Mouse (Mus musculus) stomach, embryonic 15.5 days (tissue): ENCODE results near the gene Trim71. TPM values are rescaled to one million over a fixed set of nuclear protein-coding genes. Genes with fewer than 3 reads are reported as not detected.

Experiments used
- ATAC-seq: fragments of 200-750 bp; cut with Nextera tagmentation; 2 replicates; pipeline ENCODE4 v1.8.0; 2017; ENCODE audit warnings: low read depth, moderate number of reproducible peaks, moderate TSS enrichment; ENCODE audit not compliant: insufficient read depth, low FRiP score
- H3K27ac ChIP-seq: fragments of 300-500 bp; sonication (generic); 2 replicates; pipeline ENCODE4 v1.5.1; 2015; ENCODE audit warnings: mild to moderate bottlenecking, inconsistent platforms
- H3K27me3 ChIP-seq: fragments of 300-500 bp; sonication (generic); replicated peaks from 2 replicates; pipeline ENCODE4 v1.6.1; 2015; ENCODE audit warnings: inconsistent platforms
- H3K36me3 ChIP-seq: fragments of 300-500 bp; sonication (generic); 2 replicates; pipeline ENCODE4 v1.6.1; 2015; ENCODE audit warnings: inconsistent platforms
- H3K4me1 ChIP-seq: fragments of 300-500 bp; sonication (generic); 2 replicates; pipeline ENCODE4 v1.6.1; 2015; ENCODE audit warnings: inconsistent platforms
- H3K4me2 ChIP-seq: fragments of 300-500 bp; sonication (generic); 2 replicates; pipeline ENCODE4 v1.6.1; 2015; ENCODE audit warnings: mild to moderate bottlenecking, inconsistent platforms
- H3K4me3 ChIP-seq: fragments of 300-500 bp; sonication (generic); replicated peaks from 2 replicates; pipeline ENCODE4 v1.5.1; 2015; ENCODE audit warnings: inconsistent platforms
- H3K9ac ChIP-seq: fragments of 300-500 bp; sonication (generic); 2 replicates; pipeline ENCODE4 v1.6.1; 2015; ENCODE audit warnings: inconsistent platforms
- H3K9me3 ChIP-seq: fragments of 300-500 bp; sonication (generic); 2 replicates; pipeline ENCODE4 v1.6.1; 2016; ENCODE audit warnings: inconsistent platforms
- WGBS: fragments of 180-500 bp; shearing (Covaris S2); methylation state at CpG from one replicate; pipeline ENCODE4 v1.1.7; 2015; 5-methylcytosine and 5-hydroxymethylcytosine counted together
- polyA plus RNA-seq: library from polyadenylated mRNA; unstranded; fragments of >200 nt; fragmentation: Nextera tagmentation; extraction: Ambion mirVana; gene quantifications from 2 replicates; pipeline ENCODE4 v1.2.1, GENCODE M21; 2015

Trim71 gene
- polyA plus RNA-seq: 2.0 and 2.2 TPM in 2 replicates

DNA sequence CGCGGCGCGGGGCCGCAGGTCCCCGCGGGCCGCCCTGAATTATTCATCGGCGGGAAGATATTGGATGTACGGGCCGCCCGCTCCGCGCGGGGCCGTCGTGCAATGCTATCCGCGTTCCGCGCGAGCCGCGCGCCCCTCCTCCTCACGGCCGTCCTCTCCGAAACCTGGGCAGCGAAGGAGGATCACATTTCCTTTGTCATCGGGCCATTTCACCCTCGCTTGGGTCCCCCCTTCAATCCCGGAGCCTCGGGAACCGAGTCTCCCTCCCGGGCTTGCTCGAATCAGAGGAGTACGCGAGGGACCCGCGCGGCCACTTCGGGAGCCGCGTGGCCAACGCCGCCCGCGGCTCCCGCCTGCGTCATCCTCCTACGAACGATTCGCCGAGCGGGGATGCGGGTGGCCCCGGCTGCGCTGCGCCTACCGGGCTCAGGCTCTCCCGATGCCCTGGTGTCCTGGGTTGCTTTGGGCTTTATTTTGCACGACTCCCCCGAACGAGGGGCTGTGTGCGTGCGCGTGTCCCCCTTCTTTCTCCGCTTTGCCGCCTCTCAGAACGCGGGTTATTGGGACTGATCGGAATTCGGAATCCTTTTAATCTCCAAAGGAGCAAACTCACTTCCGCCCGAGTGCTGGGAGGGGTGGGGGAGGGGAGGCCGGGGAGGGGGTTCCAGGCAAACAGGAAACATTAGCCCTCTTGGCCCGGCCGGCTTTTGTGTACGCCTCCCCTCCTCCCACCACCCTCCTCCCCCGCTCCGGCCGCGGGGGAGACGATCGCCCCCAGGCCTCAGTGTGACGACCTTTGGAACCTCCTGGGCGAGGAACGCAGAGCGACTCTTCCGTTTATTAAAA is at the start of gene Trim71:
Gene Trim71, minus strand, starts transcription at position 609 of the 846 bp plus-strand sequence.
- Histone ChIP-seq H3K4me1 (peaks cover 11% of the 10 kb centered on the region), H3K36me3 (no peaks in the 10 kb centered on the region), H3K27ac (peak within 1 kb of the TSS; percentile 72), H3K9ac (peak within 1 kb of the TSS; percentile 57; the same call in 1 of the 2 replicates), H3K4me2 (peak within 1 kb of the TSS; percentile 87), H3K9me3 (no peaks in the 10 kb centered on the region), H3K27me3 (peaks cover 38% of the 10 kb centered on the region), H3K4me3 (peak within 1 kb of the TSS; percentile 57)
- ATAC-seq: peak; percentile 70; the same call in 1 of the 2 replicates
- WGBS: under 1% methylated on average over 91 of the region's 91 CpGs

DNA sequence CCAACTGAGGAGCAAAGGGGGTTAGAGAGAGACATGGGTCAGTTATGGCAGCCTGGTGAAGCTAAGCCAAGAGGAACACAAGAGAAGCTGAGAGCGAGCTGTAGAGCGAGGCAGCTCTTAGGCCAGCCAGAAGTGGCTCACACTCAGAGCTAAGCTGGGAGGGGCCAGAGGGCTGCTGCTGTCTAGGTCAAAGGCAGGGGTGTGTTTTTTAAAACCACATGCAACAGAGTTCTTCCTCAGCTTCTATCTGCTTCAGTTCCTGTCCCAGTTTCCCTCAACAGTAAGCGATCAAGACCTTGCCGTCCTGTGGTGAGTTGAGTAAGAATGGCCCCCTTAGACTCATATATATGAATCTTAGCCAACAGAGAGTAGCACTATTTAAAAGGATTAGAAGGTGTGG is 48.9 kb upstream of the Trim71 start:
- H3K36me3 ChIP-seq: peaks cover 50% of the 10 kb centered on the region
- ATAC-seq: no peak

DNA sequence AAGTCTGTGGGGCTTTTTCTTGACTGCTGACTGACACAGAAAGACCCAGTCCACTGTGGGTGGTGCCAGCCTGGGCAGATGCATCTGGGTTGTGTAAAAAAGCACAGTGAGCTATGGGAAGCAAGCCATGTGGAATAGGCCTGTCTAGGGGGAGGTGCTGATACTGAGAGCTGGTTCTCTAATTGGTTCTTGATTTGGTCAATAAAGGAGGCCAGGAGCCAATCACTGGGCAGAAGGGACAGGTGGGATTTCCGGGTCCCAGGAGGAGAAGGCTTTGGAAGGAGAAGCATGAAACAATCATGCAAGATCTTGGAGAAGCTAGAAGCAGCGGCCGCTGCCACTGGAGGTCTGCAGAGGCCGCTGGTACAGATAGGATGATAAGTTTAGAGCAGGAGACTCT is 48.4 kb upstream of the Trim71 start:
- 81% methylated on average over 4 of the region's 4 CpGs for WGBS
- H3K27ac ChIP-seq: no peak overlapping the region
- no peaks in the 10 kb centered on the region for H3K27me3 ChIP-seq
- no peak overlapping the region for H3K9ac ChIP-seq
- no peak overlapping the region for H3K4me3 ChIP-seq
- H3K9me3 ChIP-seq: no peaks in the 10 kb centered on the region
- H3K36me3 ChIP-seq: peaks cover 50% of the 10 kb centered on the region
- ATAC-seq: no peak
- no peak overlapping the region for H3K4me2 ChIP-seq
- no peaks in the 10 kb centered on the region for H3K4me1 ChIP-seq

More for the DNA sequence above, 48.9 kb upstream of the Trim71 start:
- Histone ChIP-seq H3K27me3 (no peaks in the 10 kb centered on the region), H3K27ac (no peak overlapping the region), H3K9me3 (no peaks in the 10 kb centered on the region), H3K4me1 (no peaks in the 10 kb centered on the region), H3K4me2 (no peak overlapping the region), H3K9ac (no peak overlapping the region), H3K4me3 (no peak overlapping the region)
- WGBS: 92% methylated on average over 4 of the region's 4 CpGs

DNA sequence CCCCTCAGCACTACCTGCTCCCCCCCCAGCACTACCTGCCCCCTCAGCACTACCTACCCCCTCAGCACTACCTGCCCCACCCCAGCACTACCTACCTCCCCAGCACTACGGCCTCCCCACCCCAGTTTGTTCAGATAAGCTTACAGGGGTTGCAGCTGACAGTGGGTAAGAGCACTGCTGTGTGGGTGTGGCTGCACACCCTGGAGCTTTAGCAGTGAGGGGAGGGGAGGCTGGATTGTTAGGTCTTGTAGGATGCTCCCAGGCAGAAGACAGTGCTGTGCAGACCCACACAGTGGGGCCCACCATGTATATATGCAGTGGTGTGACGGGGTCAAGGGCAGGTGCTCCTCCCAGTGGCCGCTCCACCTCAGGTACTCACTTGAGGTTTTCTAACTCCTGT is 46.1 kb upstream of the Trim71 start:
- WGBS: 89% methylated on average over 3 of the region's 3 CpGs

DNA sequence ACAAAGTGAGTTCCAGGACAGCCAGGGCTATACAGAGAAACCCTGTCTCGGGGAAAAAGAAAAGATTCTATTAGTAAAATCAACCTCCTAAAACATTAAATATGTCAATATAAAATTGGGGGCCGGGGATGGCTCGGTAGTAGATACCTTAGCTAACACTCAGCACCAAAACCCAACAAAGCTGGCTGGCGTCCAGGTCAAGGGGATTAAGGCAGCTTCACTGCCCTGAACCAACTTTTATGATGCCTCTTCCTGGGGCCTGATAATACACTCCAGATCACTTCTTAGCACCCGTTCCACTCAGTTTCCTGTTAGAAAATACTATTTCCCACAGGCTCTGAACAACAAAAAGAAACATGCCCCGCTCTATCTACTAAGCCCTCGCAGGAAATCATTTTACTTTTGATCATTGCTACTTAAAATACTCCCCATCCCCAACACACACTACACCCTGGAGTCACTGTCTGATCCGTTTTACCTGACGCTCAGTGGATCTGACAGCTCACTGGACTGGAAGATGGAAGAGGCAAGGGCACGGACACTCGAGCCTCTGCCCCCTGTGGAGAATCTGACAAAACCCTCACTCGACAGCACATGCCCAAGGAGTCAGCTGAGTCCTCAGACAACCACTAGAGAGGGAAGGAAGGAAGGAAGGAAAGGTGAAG is 39.8 kb upstream of the Trim71 start:
- Histone ChIP-seq H3K27me3 (no peaks in the 10 kb centered on the region), H3K4me3 (no peak overlapping the region), H3K27ac (no peak overlapping the region), H3K9ac (no peak overlapping the region), H3K4me1 (no peaks in the 10 kb centered on the region), H3K36me3 (peaks cover 23% of the 10 kb centered on the region), H3K4me2 (no peak overlapping the region), H3K9me3 (no peaks in the 10 kb centered on the region)
- WGBS: 74% methylated on average over 12 of the region's 12 CpGs
- ATAC-seq: no peak

More for the DNA sequence above, 46.1 kb upstream of the Trim71 start:
- Histone ChIP-seq H3K27ac (no peak overlapping the region), H3K9me3 (no peaks in the 10 kb centered on the region), H3K4me1 (no peaks in the 10 kb centered on the region), H3K4me3 (no peak overlapping the region), H3K4me2 (no peak overlapping the region), H3K9ac (no peak overlapping the region), H3K27me3 (no peaks in the 10 kb centered on the region), H3K36me3 (peaks cover 50% of the 10 kb centered on the region)
- no peak for ATAC-seq

DNA sequence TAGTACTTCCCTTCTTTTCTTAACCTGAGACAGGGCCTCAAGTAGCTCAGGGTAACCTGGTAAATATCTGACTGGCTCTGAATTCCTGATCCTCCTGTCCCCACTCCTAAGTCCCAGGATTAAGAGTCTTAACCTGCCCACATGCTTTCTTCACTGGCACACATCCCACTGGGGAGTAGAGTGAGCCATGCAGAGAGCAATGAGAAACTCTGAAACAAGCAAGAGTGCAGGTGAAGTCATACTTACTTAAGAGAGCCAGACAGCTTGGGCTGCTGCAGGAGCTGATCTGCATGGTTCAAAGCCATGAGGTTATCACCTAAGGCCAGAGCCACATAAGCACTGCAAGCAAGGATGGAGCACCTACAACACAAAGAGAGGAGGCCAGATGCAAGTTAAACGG is 36.9 kb upstream of the Trim71 start:
- Histone ChIP-seq H3K9me3 (no peaks in the 10 kb centered on the region), H3K4me1 (no peaks in the 10 kb centered on the region), H3K4me3 (no peak overlapping the region), H3K27ac (no peak overlapping the region), H3K9ac (no peak overlapping the region), H3K4me2 (no peak overlapping the region), H3K36me3 (peaks cover 24% of the 10 kb centered on the region), H3K27me3 (no peaks in the 10 kb centered on the region)
- 64% methylated on average over 1 of the region's 1 CpGs for WGBS
- ATAC-seq: no peak

DNA sequence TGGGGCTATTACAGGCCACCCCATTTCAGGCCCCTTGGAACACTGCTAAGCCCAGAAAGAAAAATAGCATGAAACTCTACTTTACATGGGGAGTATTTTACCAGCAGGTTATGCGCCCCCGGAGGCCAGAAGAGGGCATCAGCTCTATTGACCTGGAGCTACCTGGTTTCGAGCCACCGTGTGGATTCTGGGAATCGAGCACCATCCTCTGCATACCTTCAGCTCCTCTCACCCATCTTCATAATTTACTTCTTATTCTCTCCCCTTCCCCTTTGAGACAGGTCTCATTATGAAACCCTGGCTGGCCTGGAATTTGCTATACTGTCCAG is 20.8 kb upstream of the Trim71 start:
- Histone ChIP-seq H3K4me3 (peak overlapping the region; percentile 40; the same call in 1 of the 2 replicates), H3K4me2 (peak overlapping the region; percentile 70; the same call in 1 of the 2 replicates), H3K27ac (0 out of 2 replicates have a peak overlapping the region, but pooled peaks have one; percentile 18), H3K9me3 (no peaks in the 10 kb centered on the region), H3K4me1 (peaks cover 8% of the 10 kb centered on the region; the same call in 1 of the 2 replicates), H3K36me3 (no peaks in the 10 kb centered on the region; the same call in 1 of the 2 replicates), H3K27me3 (no peaks in the 10 kb centered on the region), H3K9ac (no peak overlapping the region)
- WGBS: 37% methylated on average over 5 of the region's 5 CpGs
- no peak; the same call in 1 of the 2 replicates for ATAC-seq

DNA sequence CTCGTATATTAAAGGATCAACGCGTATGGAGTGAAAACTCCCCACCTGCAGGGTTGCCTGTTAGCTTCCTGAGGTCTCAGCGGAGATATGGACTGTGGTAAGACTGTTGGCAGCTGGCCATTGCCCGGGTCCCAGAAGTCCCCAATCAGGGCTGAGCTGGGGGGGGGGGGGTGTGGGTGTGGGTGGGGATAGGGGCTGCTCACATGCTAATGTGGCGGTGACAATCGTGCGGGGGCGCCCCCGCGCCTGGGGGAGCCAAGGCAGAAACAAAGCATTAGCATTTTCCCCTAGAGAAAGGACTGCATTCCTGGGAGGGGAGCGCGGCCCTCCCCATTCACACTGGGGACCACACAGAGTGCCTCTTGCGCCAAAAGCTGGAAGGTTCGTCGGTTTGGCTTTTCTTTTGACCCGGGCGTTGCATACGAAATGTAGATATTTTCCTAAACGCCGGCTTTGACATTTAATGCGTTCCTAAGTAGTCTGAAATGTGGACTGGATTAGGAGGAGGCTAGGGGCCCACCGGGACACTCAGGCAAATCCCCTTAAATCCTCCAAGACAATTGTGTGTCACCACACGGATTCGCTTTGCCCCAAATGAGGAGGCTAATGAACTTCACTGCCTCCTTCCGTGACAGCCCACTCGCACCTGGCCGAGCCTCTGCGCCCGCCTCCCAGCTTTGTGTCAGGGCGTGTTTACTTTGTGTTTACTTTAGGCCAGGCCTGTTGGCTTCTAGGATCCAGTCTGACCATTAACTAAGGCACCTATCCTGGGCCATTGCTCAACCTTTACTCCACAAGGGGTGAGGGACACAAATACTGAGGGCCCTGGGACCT is 20.2 kb upstream of the Trim71 start:
- Histone ChIP-seq H3K4me2 (peak overlapping the region; percentile 70), H3K4me3 (peak overlapping the region; percentile 40), H3K36me3 (no peaks in the 10 kb centered on the region; the same call in 1 of the 2 replicates), H3K9me3 (no peaks in the 10 kb centered on the region), H3K9ac (peak overlapping the region; percentile 20; the same call in 1 of the 2 replicates), H3K27ac (peak overlapping the region; percentile 70), H3K27me3 (no peaks in the 10 kb centered on the region), H3K4me1 (peaks cover 8% of the 10 kb centered on the region; the same call in 1 of the 2 replicates)
- 10% methylated on average over 31 of the region's 31 CpGs for WGBS
- ATAC-seq: peak; percentile 72; the same call in 1 of the 2 replicates

DNA sequence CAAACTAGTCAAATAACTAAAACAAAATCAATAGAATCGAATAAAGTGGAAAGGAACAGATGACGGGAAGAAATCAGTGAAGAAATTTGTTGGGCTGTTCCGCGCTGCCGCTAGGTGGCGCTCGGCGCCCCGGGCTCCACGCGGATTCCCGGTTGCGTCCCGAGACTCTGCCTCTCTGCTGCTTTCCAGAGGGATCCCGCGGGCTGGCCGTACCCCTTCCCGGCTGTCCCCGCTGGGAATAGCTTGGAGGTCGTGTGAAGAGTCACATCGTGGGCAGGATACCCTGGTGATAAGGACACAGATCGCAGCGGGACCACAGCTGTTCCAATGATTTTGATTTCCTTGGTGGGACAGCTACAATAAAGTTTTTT is 19.6 kb upstream of the Trim71 start:
- Histone ChIP-seq H3K4me1 (peaks cover 8% of the 10 kb centered on the region; the same call in 1 of the 2 replicates), H3K27ac (peak overlapping the region; percentile 70), H3K4me3 (peak overlapping the region; percentile 40), H3K4me2 (peak overlapping the region; percentile 70), H3K9ac (peak overlapping the region; percentile 20; the same call in 1 of the 2 replicates), H3K27me3 (no peaks in the 10 kb centered on the region), H3K36me3 (no peaks in the 10 kb centered on the region; the same call in 1 of the 2 replicates), H3K9me3 (no peaks in the 10 kb centered on the region)
- WGBS: under 1% methylated on average over 23 of the region's 23 CpGs
- peak; percentile 56; the same call in 1 of the 2 replicates for ATAC-seq

DNA sequence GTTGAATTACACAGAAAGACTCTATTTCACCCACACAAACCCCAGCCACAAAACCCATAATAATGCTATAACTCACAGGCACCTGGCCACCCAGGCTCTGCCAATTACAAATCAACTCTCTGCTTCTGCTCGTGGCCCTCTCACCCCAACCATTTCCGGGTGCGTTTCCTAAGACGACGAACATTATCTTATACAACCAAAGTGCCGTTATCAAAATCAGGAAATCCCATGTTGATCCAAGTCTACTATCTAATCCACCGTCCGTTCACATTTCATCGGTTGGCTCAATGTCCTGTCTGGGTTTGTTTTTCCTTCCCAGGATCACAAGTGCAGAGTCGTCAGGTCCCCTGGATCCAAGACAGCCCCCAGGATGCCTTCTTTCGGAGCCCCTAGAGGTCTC is 14.5 kb upstream of the Trim71 start:
- no peak overlapping the region for H3K27ac ChIP-seq
- H3K4me1 ChIP-seq: 0 out of 2 replicates have a peak, but pooled peaks cover 2% of the 10 kb centered on the region
- H3K4me2 ChIP-seq: no peak overlapping the region
- H3K4me3 ChIP-seq: no peak overlapping the region
- H3K9ac ChIP-seq: no peak overlapping the region
- no peaks in the 10 kb centered on the region for H3K36me3 ChIP-seq
- H3K27me3 ChIP-seq: no peaks in the 10 kb centered on the region
- WGBS: 52% methylated on average over 11 of the region's 11 CpGs
- ATAC-seq: no peak
- H3K9me3 ChIP-seq: no peaks in the 10 kb centered on the region

DNA sequence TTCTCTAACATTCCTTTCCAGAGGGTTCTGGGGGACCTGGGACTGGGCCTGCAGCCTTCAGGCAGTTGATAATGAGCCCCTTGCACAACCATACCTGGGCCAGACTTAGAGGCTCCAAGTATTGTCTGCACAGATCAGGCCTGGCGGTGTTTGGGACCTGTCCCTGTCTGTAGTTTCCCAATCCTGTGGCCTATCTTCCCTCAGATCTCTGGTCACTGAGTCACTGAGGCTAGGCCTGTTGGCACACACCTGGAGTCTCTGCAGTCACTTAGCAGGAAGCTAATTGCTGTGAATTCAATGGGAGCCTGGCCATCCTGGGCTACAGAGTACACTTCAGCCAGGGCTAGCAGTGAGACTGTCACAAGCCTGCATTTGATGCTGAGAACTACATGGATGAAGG is 11.8 kb upstream of the Trim71 start:
- no peaks in the 10 kb centered on the region for H3K36me3 ChIP-seq
- no peaks in the 10 kb centered on the region for H3K27me3 ChIP-seq
- ATAC-seq: no peak
- no peak overlapping the region for H3K4me2 ChIP-seq
- no peak overlapping the region for H3K27ac ChIP-seq
- no peaks in the 10 kb centered on the region for H3K4me1 ChIP-seq
- H3K9ac ChIP-seq: no peak overlapping the region
- no peaks in the 10 kb centered on the region for H3K9me3 ChIP-seq
- 89% methylated on average over 1 of the region's 1 CpGs for WGBS
- no peak overlapping the region for H3K4me3 ChIP-seq
